Mouse (Mus musculus) adrenal gland, adult 8-10 months (tissue): ENCODE data around the gene Tmem30b. TPM values are rescaled to one million over a fixed set of nuclear protein-coding genes. Genes with fewer than 3 reads are reported as not detected.

Experiments
- DNase-seq: peaks from one replicate; pipeline ENCODE4 v3.0.0; 2022
- total RNA-seq, 4 experiments: library from RNA; stranded (reverse); gene quantifications; 2 replicates each; pipeline ENCODE4 v1.2.4; 2022

Tmem30b gene
- total RNA-seq, 4 experiments from 2014 or later = 0.09 TPM; not detected in 3

GRCm38 (mm10) chr12:73516516-73516915 lies 29.7 kb downstream of the Tmem30b start:
- no peak for DNase-seq

DNA sequence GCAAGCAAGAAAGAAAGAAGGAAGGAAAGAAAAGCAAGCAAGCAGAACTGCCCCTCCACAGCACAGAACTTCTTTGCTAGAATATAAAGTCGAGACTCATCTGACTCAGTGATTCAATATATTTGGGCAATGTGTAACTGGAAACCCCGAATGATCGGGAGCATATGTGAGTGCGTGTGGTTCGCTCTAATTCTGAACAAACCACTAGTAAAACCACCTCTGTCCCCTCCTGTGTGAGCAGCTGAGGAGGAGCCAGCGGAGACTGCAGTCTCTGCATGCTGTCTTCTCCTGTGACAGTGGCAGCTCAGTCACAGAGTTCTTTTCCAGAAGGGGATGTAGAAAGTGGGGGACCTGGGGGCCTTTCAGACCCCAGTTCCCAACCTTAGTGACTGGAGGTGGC lies 31.5 kb downstream of the Tmem30b start:
- no peak for DNase-seq

DNA sequence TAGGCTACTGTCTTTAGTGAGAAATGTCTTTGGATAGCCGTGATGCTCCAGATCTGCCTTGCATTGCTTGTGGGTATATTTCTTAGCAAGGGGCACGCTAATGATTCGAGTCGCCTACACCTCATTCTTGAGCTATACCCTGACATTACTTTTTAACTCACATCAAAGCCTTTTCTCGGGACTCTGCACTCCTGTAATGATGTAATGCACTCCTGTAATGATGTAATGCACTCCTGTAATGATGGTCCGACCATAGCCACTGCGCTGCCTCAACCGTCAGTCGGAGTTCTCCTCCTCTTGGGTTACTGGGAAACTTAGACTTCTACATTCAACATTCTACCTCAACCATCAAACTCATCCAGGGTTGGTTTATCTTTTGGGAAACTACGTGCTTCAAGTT lies 32.2 kb downstream of the Tmem30b start:
- DNase-seq = no peak

- no peak for DNase-seq
Observed at GRCm38 (mm10) chr12:73511467-73512047, 34.6 kb downstream of the Tmem30b start.

GRCm38 (mm10) chr12:73507105-73507504 lies 39.1 kb downstream of the Tmem30b start:
- no peak for DNase-seq

DNA sequence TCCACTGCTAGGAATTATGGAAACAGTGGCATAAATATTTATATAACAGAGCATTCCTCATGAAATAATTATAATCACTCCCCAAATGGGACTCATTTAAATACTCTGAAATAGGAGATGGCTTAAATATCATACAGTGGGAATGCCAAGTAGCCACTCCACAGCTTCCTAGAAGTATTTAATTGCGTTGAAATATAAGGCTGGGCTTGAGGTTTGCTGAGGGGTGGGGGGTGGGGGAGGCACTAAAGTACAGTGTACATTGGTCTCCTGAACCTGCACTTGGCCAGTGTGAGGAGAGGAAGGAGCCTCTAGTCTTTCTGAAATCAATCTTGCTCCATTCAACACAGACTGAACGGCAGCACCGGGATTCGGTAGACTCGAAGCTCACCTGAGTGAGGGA lies 39.5 kb downstream of the Tmem30b start:
- DNase-seq = no peak

- DNase-seq = no peak
Observed at GRCm38 (mm10) chr12:73500689-73501326, 45.4 kb downstream of the Tmem30b start.

DNA sequence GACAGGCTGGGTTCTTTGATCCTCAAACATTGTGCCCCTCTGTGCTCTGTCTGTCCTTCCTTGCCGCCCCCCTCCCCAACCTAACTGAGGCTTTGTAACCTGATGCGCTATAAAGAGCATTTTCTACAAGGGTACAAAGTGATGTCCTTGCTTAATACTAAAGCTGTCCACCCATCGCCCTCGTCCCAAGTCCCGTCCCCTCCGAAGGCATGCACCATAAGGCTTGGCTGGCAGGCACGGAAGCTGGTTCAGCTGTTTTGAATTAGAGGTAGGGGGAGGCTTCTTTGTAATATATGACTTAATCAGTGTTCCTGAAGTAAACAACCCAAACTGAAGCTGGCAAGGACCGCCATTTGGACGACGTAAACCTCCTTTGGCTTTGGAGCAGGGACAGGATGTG lies 51.0 kb downstream of the Tmem30b start:
- no peak for DNase-seq

- DNase-seq = peak; percentile 24
Observed at GRCm38 (mm10) chr12:73493929-73494530, 52.2 kb downstream of the Tmem30b start.

Other genes with a start within 250 kb of the Tmem30b start
- 10 to 100 TPM; 11.8 to 20.1 (median 17.1) TPM for gene Prkch, start 38.4 kb upstream of the Tmem30b start, total RNA-seq